Mouse (Mus musculus) ES-Bruce4 (cell line): ENCODE data around the gene Krtap12-1.
"Not testable (repeated sequence)": the region's sequence is repeated elsewhere in the genome, so short reads cannot be mapped to it uniquely, and the experiment has no call there.

Source experiments
- CTCF ChIP-seq: IDR thresholded peaks from one replicate; pipeline ENCODE4 v1.8.1; 2011; ENCODE audit warnings: low read depth, low read length
- POLR2A ChIP-seq: IDR thresholded peaks from one replicate; pipeline ENCODE4 v1.8.1; 2011; ENCODE audit warnings: low read length; ENCODE audit not compliant: insufficient read depth

- not testable (repeated sequence) for TF ChIP-seq POLR2A, CTCF
Observed at GRCm38 (mm10) chr10:77751254-77751653, 30.9 kb downstream of the Krtap12-1 start, which contains the start of gene Gm9736.
